Mouse (Mus musculus) testis, adult 2 months (tissue): ENCODE results near the gene Cdc25b.

Experiments used
- CTCF ChIP-seq: fragments of 200-500 bp; IDR thresholded peaks from 2 replicates; pipeline ENCODE4 v1.5.1; 2012; ENCODE audit warnings: low read depth, mild to moderate bottlenecking, inconsistent platforms, low read length, moderate library complexity; ENCODE audit not compliant: control insufficient read depth, insufficient read depth, insufficient replicate concordance
- POLR2A ChIP-seq: fragments of 200-500 bp; IDR thresholded peaks from 2 replicates; pipeline ENCODE4 v1.6.1; 2012; ENCODE audit warnings: low read depth, mild to moderate bottlenecking, inconsistent platforms, low read length, moderate library complexity; ENCODE audit not compliant: control insufficient read depth

GRCm38 (mm10) chr2:131148353-131149253, 38.1 kb upstream of the Cdc25b start:
- no peak for TF ChIP-seq CTCF
- no peak for TF ChIP-seq POLR2A
